Mouse (Mus musculus): Measurements from ENCODE around the gene 4933406M09Rik.

Gene 4933406M09Rik

DNA sequence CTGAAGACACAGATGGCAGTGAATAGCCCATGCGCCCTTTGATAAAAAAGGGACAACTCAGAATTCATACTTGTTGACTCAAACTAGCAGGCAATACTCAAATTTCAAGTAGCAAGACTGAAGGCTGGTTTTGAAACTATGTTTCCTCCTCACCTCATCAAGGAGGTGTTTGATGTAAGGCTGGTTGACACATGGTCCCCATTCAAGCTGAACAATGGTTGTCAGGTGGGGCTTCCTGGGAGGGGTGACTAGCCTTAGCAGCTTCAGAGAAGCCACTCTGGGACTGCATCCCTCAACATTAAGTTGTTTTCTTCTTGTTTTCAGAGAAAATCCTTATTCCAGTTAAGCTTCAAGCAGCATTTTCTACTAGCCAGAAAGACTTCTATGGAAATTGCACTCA is at the start of gene 4933406M09Rik:
Gene 4933406M09Rik, plus strand, starts transcription at position 275 of the 400 bp plus-strand sequence.
- no peak for DNase-seq

GRCm38 (mm10) chr1:134336958-134337710 is 48.6 kb upstream of the 4933406M09Rik start:
- DNase-seq: peak; percentile 18

DNA sequence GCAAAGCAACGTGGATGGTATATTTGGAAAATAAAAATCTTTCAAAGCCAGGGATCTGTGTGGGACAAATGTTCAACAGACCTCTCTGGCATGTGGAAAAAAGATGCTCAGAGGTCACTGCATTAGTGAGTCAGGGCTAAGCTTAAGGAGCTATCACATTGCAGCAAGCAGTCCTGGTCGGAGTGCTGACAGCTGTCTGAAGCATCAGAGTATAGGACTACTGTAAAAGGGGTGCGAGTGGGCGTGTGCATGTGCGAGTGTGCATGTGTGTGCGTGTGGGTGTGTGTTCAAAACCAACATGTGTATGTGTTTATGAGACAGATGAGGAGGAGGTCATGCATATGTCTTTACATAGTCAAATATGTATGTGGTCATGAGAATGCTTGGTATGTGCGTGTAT is 46.6 kb upstream of the 4933406M09Rik start:
- DNase-seq: no peak

- DNase-seq: no peak
Observed at GRCm38 (mm10) chr1:134339757-134340619, 45.8 kb upstream of the 4933406M09Rik start.

DNA sequence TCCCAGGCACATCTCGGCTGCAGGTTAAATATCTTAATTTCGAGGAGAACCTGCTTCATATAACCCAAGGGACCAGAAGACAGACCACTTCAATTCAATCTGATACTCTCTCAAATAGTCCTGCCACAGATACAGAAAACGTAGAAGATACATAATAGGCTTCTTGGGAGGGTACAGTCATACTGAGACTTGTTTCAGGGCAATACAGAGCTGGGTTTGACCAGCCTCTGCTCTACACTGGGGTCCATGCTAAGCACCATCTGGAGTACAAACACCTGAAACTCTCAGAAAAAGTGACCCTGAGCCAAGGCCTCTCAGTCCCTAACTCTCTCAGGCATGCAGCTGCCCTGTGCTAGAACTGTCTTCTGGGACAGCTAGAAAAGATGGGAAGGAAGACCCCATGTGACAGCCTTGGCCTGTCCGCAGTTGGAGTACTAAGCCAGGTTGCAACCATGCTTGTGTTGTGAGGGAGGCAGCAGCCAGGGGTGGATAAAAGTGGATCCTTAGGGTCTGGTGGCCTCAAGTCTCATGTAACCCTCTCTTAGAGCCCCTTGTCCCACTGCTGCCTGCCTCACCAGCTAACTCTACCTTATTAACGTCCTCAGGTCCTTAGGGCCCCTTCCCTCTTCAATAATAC is 44.0 kb upstream of the 4933406M09Rik start:
- no peak for DNase-seq

DNA sequence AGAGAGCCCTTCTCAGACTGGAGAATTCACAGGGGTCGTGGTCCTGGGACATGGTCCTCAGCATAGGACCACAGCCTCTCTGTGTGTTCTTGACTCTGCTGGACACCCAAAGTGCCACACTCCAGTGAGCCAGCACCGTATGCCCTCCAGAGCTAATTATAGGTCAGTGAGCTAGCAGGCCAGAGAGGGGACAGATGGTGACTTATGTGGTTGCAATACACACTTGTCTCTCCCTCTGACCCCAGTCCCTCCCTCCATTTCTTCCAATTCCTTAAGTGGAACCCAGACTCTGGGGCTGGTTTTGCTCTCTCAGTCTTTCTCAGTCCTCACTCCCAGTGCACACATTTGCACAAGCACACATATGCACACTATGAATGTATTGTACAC is 43.5 kb upstream of the 4933406M09Rik start:
- no peak for DNase-seq

- no peak for DNase-seq
Observed at GRCm38 (mm10) chr1:134342781-134343310, 42.9 kb upstream of the 4933406M09Rik start.

DNA sequence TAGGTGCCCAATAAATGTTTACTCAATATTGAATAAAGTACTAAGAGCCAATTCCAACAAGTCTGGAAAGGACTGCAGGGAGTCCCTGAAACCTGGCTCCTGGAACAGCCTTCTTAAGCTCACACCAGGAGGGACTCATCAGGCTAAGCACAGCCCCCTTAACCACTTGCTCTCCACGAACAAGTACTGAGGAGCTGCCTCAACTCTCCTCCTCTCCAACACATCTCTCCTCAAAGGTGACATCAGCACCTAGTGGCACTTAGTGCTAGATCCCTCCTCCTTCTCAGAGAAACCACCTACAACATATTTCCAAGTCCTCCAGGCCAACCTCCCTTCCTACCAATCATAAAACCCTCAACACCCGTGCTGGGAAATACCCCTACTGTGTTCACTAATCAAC is 42.2 kb upstream of the 4933406M09Rik start:
- DNase-seq: no peak

- DNase-seq: peak; percentile 77
Observed at GRCm38 (mm10) chr1:134344005-134344950, 41.5 kb upstream of the 4933406M09Rik start.

- no peak for DNase-seq
Observed at GRCm38 (mm10) chr1:134345075-134345474, 40.7 kb upstream of the 4933406M09Rik start.

DNA sequence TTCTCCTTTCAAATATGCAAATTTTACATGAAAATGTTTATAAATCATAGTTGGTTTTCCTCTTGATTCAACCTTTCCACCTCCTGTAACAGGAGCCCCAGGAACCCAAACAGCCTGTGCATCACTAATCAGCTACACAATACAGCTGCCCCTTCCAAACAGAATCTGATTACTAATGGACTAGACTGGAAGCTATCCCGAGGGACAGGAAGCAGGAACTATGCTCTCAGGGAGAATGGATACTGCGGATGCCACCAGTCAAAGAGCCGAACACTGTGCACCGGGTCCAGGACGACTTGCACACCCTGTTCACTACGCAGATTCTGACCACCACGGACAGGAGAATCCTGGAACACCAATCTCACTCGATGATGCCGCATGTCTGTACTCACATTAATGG is 37.9 kb upstream of the 4933406M09Rik start:
- no peak for DNase-seq

- DNase-seq: no peak
Observed at GRCm38 (mm10) chr1:134353326-134353725, 32.4 kb upstream of the 4933406M09Rik start.

- no peak for DNase-seq
Observed at GRCm38 (mm10) chr1:134357461-134357860, 28.3 kb upstream of the 4933406M09Rik start.

DNA sequence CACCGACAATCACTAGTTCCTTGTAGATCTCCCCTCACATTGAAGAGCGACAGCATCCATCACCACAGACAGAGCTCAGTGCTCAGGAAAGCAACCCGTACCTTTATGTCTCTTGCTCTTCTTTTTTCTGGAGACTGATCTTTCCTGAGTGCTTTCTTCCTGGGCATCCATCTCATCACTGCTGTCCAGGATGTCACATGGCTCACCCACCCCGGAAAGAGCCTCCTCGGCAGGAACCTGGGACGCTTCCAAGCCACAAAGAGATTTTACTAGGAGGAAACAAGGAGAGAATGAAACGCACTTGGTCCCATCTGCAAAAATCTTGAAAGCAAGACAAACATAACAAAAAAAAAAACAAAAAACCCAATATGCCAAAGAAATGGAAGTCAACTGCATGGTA is 25.1 kb upstream of the 4933406M09Rik start:
- no peak for DNase-seq

GRCm38 (mm10) chr1:134361195-134361856 is 24.4 kb upstream of the 4933406M09Rik start:
- DNase-seq: peak; percentile 11

DNA sequence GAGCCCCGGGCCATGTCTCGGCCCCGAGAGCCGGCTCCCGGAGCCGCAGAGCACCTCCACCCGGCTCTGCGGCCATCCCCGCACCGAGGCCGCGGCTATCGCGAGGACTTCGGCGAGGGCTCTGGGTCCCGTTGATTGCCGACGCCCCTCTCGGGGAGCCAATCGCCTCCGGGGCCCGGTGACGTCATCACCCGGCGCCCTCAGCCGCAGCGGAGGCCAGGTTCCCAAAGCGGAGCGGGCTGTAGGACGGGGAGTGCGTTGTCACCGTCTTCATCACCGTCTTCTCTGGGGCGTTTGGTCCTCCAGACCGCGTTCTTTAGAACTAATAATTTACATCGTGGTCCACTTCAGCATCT is 23.9 kb upstream of the 4933406M09Rik start, which contains the start of gene Tmem183a:
Gene Tmem183a, minus strand, starts transcription at position 123 of the 356 bp plus-strand sequence.
- DNase-seq: peak; percentile 97

GRCm38 (mm10) chr1:134363194-134363593 is 22.5 kb upstream of the 4933406M09Rik start:
- DNase-seq: no peak

DNA sequence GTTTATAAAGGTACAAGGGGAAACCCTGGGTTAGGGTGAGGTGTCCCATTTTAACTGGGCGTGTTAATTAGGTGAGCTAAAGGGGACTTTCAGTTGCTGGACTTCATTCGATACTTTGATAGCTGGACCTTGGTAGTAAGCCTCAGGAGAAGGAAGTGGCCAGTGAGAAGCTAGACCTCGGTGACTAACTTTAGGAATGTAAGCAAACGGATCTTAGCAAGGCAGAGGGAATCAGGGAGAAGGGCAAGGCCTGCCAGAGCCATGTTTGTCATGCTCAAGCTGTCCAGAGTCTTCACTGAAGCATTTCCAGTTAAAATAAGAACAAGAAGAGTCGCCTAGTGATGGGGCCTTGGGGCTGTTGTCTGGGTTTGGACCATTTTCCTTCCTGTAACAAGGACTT is 20.2 kb upstream of the 4933406M09Rik start:
- DNase-seq: no peak

GRCm38 (mm10) chr1:134368777-134369337 is 16.9 kb upstream of the 4933406M09Rik start:
- DNase-seq: peak; percentile 55

- DNase-seq: no peak
Observed at GRCm38 (mm10) chr1:134374124-134374523, 11.6 kb upstream of the 4933406M09Rik start.

GRCm38 (mm10) chr1:134381051-134381450 is 4.7 kb upstream of the 4933406M09Rik start:
- no peak for DNase-seq
